13 mouse cellular contexts compared by ENCODE assay signal in the genomic region with DNA sequence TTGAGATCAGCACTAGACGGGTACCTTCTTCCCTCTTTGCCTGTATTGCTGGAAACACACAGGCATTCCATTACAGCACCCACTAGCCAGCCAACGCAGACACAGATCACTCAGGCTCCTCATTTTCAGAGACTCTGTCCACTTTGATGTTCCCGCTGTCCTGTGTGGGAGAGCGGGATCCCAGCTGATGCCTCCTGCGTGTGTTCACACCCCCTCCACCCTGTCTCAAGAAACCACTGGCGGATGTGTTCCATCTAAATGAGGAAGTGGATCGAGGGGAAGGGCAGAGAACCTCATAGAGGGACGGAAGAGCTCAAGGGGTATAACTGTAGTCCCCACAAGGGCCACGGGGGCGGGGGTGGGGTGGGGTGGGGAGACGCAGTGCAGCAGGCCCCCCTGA. TPM values are rescaled to one million over a fixed set of nuclear protein-coding genes. Genes with fewer than 3 reads are reported as not detected.
DNase-seq lines count a peak whose midpoint lies in the region; ATAC-seq lines count a peak whose summit lies in the region.
"Had no signal": no experiment of that assay in that cellular context is flagged by ENCODE, and none has a peak within 500 bp of the region (broad histone marks: within the 10 kb centered on the region; RNA-seq: fewer than 3 reads in every experiment).

No protein-coding gene starts in this region.

- no peaks in the 10 kb centered on the region for H3K36me3 ChIP-seq in liver, embryonic 15.5 days (replicated peaks)
- no peaks in the 10 kb centered on the region for H3K36me3 ChIP-seq in liver, embryonic 12.5 days
- H3K36me3 ChIP-seq in liver, embryonic 16.5 days (ENCODE audit: control insufficient read depth, insufficient read depth) = no peaks in the 10 kb centered on the region

- H3K4me3 ChIP-seq in liver, embryonic 15.5 days (replicated peaks) = no peak overlapping the region
- H3K4me3 ChIP-seq in liver, embryonic 12.5 days = no peak overlapping the region
- no peak overlapping the region for H3K4me3 ChIP-seq in liver, embryonic 16.5 days (ENCODE audit: low read depth, low read length)
- H3K4me3 ChIP-seq: gastrocnemius, adult 2 months had no signal

- H3K4me2 ChIP-seq in liver, embryonic 15.5 days = no peak overlapping the region
- no peak overlapping the region for H3K4me2 ChIP-seq in liver, embryonic 12.5 days
- no peak overlapping the region for H3K4me2 ChIP-seq in liver, embryonic 16.5 days (ENCODE audit: low read depth, low read length)

- H3K9ac ChIP-seq in liver, embryonic 15.5 days = no peak overlapping the region
- H3K9ac ChIP-seq in liver, embryonic 12.5 days = no peak overlapping the region
- H3K9ac ChIP-seq in liver, embryonic 16.5 days (ENCODE audit: low read depth, low read length) = no peak overlapping the region
- H3K9ac ChIP-seq: liver, embryonic 14.5 days had no signal

- H3K27me3 ChIP-seq in liver, embryonic 15.5 days = no peaks in the 10 kb centered on the region
- no peaks in the 10 kb centered on the region for H3K27me3 ChIP-seq in liver, embryonic 12.5 days (replicated peaks)
- no peaks in the 10 kb centered on the region for H3K27me3 ChIP-seq in liver, embryonic 16.5 days (ENCODE audit: control insufficient read depth, insufficient read depth, low read depth, low read length)

- H3K4me1 ChIP-seq in liver, embryonic 15.5 days (replicated peaks) = no peaks in the 10 kb centered on the region
- H3K4me1 ChIP-seq in liver, embryonic 12.5 days = no peaks in the 10 kb centered on the region
- H3K4me1 ChIP-seq in liver, embryonic 16.5 days (ENCODE audit: control insufficient read depth, low read depth, low read length) = no peaks in the 10 kb centered on the region; the same call in none of the 2 replicates

- ATAC-seq in liver, embryonic 15.5 days (ENCODE audit: insufficient read depth) = peak; percentile 28; the same call in 1 of the 2 replicates
- no peak for ATAC-seq in liver, embryonic 12.5 days
- ATAC-seq in liver, embryonic 16.5 days (ENCODE audit: low read depth) = peak; percentile 51

- 28% methylated on average over 11 of the region's 11 CpGs for WGBS in liver, embryonic 15.5 days (ENCODE audit: insufficient replicate concordance)
- 34% methylated on average over 11 of the region's 11 CpGs for WGBS in liver, embryonic 12.5 days (ENCODE audit: insufficient replicate concordance)
- 24% methylated on average over 11 of the region's 11 CpGs for WGBS in liver, embryonic 16.5 days (ENCODE audit: insufficient replicate concordance)

- H3K27ac ChIP-seq in liver, embryonic 15.5 days (replicated peaks) = no peak overlapping the region
- no peak overlapping the region for H3K27ac ChIP-seq in liver, embryonic 12.5 days
- H3K27ac ChIP-seq in liver, embryonic 16.5 days (ENCODE audit: low read length) = peak overlapping the region; percentile 49
- H3K27ac ChIP-seq: gastrocnemius, adult 2 months; liver, embryonic 14.5 days had no signal

- peak; percentile 4 for DNase-seq in spleen, adult 12 weeks (ENCODE audit: low spot score)
- DNase-seq in thymus, postnatal 36 days = peak; percentile 40 to 43
- DNase-seq in adrenal gland, adult 2 months = no peak
- DNase-seq in embryo, embryonic 10.5 days (ENCODE audit: low spot score) = no peak
- DNase-seq in left cerebral cortex, postnatal 36 days (ENCODE audit: low spot score in 2 of 2) = no peak
- DNase-seq: cerebellum, adult 8-10 months; gastrocnemius, adult 2 months; heart, postnatal 36 days; right cerebral cortex, postnatal 4 days had no signal

- H3K9me3 ChIP-seq in liver, embryonic 15.5 days (replicated peaks) = no peaks in the 10 kb centered on the region
- no peaks in the 10 kb centered on the region for H3K9me3 ChIP-seq in liver, embryonic 12.5 days (replicated peaks)
- H3K9me3 ChIP-seq in liver, embryonic 16.5 days (replicated peaks; ENCODE audit: control insufficient read depth, low read length) = no peaks in the 10 kb centered on the region

- intact Hi-C loops in left cerebral cortex, postnatal 36 days (cut with DNase I) = no loop called here

RNA-seq across cellular contexts. Expression of a gene that starts 27.6 kb away (rescaled TPM):
- polyA plus RNA-seq in liver, embryonic 15.5 days (2015; fragmentation: Nextera tagmentation; extraction: Ambion mirVana) = 70.6 and 78.2 TPM in 2 replicates
- 105 and 110 TPM in 2 replicates for polyA plus RNA-seq in liver, embryonic 12.5 days (2016; fragmentation: Nextera tagmentation; extraction: Ambion mirVana)
- polyA plus RNA-seq in liver, embryonic 16.5 days (2015; fragmentation: Nextera tagmentation; extraction: Ambion mirVana) = 72.2 and 75.1 TPM in 2 replicates
- total RNA-seq in adrenal gland, adult 2 months (2021) = 100 to 1,000 TPM in 1 of 2 experiments, 10 to 100 TPM in 1; 88.3 to 109 TPM
- polyA plus RNA-seq in adrenal gland, adult 2 months (2012; rRNA removed) = 41.6 and 50.5 TPM in 2 replicates
- 10 to 100 TPM; 76.0 to 80.8 TPM for total RNA-seq in left cerebral cortex, postnatal 36 days (2021)

Comparison
In these comparisons a context has a peak if more than half of its experiments do, and no peak if none do; other contexts are left out.
1. DNase-seq: peak in spleen, adult 12 weeks (single experiment) and thymus, postnatal 36 days (2 of 2); none in adrenal gland, adult 2 months (single experiment), embryo, embryonic 10.5 days (single experiment) and left cerebral cortex, postnatal 36 days (0 of 2).